Mouse (Mus musculus): ENCODE measurements around the gene Rubcnl.

Rubcnl gene

GRCm38 (mm10) chr14:75015856-75016714, at the start of gene Rubcnl:
Gene Rubcnl (plus strand): TSS chr14:75016027.
- peak; percentile 96 for DNase-seq

- DNase-seq, result peak; percentile 90
These were observed 43.6 kb upstream of the Rubcnl start for GRCm38 (mm10) chr14:74972216-74972615.

DNA sequence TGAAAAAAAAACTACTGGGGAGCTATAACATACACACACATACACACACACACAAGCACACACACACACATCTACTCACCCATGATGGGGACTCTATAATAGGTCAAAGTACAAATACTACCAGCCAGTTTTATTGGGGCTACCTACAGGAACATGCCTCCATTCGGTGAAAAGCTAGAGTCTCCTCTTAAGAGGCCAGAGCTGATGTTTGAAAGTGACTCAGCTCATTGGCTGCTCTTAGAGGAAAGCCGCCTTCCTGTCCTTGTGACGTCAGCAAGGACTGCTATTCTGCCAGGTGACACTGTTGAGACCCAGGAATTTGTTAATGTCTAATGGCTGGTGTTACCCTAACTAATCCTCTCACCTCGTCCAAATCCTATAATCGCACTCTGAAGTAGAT, 43.1 kb upstream of the Rubcnl start:
- DNase-seq, result peak; percentile 81

GRCm38 (mm10) chr14:74974136-74974651, 41.6 kb upstream of the Rubcnl start:
- peak; percentile 97 for DNase-seq

DNA sequence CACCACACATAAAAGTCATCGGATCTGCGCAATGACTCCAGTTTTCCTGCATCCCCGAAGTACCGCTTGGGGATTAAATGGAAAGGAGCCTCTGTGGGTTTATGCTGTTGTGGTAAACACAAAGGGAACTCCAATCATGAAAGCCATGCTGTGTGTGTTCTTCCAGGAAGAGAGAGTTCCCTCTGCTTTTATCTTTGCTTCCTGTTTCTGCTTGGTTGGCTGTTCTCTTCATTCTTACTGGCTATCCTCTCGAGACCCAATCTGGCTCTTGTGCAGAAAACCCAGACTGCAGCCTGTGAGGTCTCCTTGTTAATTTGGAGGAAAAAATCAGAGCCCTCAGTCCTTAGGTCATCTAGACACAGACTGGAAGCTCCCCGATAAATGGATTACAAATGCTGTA, 38.9 kb upstream of the Rubcnl start:
- DNase-seq, result peak; percentile 90

- DNase-seq, result peak; percentile 53
These were observed 34.8 kb upstream of the Rubcnl start for GRCm38 (mm10) chr14:74981016-74981415.

GRCm38 (mm10) chr14:74983079-74983478, 32.7 kb upstream of the Rubcnl start:
- DNase-seq, result peak; percentile 39

GRCm38 (mm10) chr14:74984817-74985391, 30.9 kb upstream of the Rubcnl start:
- peak; percentile 72 for DNase-seq

DNA sequence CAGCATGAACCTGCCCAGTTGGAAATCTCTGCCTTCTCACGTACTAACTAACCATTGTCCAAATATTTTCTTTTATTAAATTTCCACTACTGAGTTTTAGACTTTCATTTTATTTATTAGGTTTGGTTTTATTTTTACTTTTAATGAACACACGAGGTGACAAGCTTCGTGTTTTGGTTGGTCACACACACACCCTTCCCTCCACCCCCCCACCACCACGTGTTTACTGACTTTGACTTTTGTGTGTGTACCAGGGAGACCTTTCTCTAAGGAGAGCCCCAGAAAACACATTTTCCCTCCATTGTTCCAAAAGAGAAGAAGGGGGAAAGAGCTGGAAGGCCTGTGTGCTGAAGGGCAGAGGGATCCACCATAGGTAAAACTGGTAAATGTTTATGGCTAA, 30.2 kb upstream of the Rubcnl start:
- DNase-seq, result peak; percentile 15

DNA sequence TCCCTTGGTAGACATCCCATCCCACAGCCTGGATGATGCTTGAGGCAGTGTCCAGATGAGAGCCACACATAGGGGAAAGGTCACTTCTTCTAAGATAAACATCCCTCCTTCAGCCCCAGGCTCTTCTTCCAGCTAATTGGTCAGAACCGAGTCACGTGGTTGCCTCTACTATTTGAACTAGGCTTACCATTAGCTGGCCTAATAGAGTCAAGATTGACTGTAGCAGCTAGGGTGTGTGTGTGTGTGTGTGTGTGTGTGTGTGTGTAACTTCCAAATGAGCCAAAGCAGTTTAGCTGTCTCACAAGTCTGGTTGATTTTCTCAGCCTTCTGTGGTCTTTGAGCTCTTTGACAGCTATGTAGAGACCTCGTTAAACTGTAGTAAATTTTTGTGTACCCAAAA, 29.3 kb upstream of the Rubcnl start:
- DNase-seq, result peak; percentile 43

GRCm38 (mm10) chr14:74989322-74989721, 26.5 kb upstream of the Rubcnl start:
- peak; percentile 77 for DNase-seq

GRCm38 (mm10) chr14:74989909-74990308, 25.9 kb upstream of the Rubcnl start:
- DNase-seq, result peak; percentile 82

DNA sequence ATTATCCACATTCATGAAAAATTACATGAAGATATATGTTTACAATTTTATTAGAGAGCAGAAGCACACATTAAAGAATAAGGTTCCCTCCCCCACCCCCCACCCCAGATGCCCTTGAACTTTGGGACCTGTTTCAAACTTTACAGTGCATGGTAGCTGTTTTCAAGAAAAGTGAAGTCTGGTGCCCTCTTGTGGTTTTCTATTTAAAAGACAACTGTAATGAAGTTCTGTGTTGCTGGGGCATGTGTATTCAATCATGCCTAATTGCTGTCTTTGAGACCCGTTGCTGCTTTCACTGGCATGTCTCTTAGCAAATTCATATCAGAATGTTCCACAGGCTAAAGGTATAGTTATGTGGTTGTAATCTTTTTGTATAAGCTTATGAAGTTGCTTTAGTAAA, 25.3 kb upstream of the Rubcnl start:
- peak; percentile 79 for DNase-seq

DNA sequence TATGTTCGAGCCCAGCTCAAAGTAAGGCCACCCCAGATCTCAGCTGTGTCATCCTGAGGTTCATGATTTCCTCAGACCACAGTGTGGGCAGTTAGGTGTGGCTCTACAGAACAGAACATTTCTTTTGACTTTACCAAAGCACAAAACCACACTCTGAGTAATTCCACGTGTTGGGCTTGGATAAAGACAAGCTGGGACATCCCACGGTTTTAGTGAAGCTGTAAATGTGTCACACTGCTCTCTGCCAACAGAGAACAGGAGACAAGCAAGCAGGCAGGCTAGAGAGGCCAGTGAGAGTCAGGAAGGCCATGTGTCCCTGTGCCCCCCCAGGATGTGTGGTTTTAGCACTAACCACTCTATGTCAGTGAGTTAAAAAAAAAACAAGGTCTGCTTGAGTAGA, 19.3 kb upstream of the Rubcnl start:
- no peak for DNase-seq

- DNase-seq, result no peak
These were observed 18.8 kb upstream of the Rubcnl start for GRCm38 (mm10) chr14:74997041-74997440.

DNA sequence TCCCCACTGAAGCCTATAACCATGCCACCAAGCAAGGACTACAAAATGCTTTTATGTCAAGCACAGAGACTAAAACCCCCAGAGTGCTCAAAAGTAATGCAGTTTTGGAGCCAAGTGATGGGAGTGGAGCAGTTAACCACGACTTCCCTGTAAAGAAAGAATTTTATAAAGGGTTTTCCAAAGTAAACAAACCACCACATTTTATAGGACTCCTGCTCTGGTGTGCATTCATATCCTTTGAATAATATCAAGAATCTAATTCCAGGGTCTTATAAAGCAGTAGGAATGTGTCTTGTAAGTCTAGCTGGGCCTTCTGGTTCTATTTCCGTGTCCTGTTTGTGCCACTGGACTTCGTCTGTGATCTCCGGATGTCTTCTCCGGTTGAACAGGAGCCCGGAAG, 14.5 kb upstream of the Rubcnl start:
- peak; percentile 63 for DNase-seq

DNA sequence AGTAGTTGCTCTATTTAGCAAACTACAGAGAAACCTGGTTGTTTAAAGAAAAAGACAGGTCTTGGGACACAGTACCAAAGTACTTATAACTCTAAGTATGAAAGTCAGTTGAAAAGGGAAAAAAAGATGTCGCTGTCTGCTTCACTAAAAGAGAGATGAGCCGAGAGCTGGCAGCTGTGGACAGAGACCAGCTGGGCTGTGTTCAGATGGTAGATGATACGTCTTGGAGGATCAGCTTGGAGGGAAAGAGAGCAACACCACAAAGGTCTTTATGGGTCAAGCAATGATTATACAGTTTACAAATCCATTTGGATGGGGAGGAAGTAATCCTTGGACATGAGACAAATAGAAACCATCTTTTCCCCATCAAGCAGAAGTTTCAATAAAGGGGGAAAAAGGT, 12.5 kb upstream of the Rubcnl start:
- DNase-seq, result peak; percentile 17

- DNase-seq, result peak; percentile 83
These were observed 10.2 kb upstream of the Rubcnl start for GRCm38 (mm10) chr14:75005478-75006199.

DNA sequence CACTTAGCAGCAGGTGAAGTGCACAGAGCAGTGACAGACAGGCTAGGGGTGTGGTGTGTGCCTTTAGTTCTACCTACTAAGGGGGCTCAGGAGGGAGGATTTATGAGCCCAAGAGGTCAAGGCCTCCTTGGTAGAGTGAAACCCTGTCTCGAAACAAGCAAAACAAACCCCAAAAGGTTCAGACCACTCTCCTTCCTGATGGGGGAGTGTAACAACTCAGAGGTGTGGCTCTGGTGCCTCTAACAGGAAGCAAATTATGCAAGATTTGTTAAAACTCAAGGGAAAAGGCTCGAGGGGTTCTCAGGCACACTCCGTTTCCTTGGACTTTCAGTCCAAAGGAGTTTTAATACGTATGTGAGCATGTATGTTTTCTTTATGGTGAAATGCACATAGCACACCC, 5.5 kb upstream of the Rubcnl start:
- DNase-seq, result peak; percentile 84

DNA sequence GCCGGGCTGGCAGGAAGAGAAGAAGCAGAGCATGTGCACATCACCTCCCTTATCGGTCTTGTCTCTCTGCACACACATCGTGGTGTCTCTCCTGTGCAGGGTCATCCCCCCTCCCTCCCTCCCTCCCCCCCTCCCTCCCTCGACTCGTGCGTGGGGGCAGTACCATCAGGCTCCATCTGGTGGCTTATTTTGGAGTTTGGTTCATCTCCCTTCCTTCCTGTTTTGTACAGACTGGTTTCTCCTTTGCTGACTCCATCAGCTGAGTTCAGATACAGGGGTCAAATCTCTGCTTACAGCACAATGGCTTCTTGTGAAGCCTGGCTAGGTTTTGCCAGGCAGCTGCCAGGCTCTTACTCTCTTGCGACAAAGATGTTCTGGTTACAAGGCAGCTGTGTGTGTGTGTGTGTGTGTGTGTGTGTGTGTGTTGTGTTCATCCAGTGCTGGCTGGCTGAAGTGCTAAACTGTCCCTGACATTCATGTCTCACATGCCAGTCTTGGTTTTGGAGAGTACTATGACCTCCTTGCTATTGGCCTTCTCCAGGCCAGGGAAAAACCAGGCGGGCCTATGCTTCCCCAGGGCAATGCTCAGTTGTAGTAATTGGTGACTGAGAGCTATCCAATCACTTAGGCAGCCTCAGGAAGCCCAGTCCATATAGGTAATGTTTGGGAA, 4.7 kb upstream of the Rubcnl start:
- peak; percentile 91 for DNase-seq

DNA sequence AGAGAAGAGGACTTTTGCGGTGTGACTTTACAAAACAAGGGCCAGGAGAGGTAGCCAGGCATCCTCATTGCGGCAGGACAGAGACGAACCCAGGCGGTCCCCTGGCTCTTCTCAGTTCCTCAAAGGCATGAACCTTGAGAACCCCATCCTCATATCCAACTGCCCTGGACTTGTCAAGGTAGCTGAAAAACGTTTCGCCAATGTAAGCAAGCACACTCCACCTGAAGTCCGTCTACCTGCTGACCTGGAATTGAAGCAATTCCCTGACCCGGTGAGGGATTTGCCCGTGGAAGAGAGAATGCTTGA, 841 bp downstream of the Rubcnl start:
- no peak for DNase-seq

DNA sequence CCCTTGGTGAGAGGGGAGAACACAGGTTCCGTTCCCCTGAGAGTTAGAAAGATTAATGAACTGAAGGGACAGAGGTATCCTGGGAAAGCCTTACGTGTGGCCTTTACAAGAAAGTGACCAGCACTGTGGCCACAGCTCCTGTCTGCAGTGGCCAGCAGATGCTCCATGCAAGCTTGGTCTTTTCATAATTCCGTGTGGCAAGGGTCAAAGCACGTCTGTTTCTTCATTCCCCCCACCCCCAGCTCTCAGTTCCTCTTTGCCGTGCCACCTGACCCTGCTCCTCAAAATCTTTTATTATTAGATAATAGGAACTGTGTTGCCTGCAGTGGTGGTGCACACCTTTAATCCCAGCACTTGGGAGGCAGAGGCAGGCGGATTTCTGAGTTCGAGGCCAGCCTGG, 1.4 kb downstream of the Rubcnl start:
- DNase-seq, result peak; percentile 88

Measured in heart, adult 11 months (tissue).